Mouse (Mus musculus): ENCODE data around the gene Abcf2.

Abcf2 gene

GRCm38 (mm10) chr5:24605321-24605979, 28.2 kb upstream of the Abcf2 start:
- no peak for TF ChIP-seq GATA4 (IDR thresholded peaks at IDR 0.05; ENCODE audit: insufficient replicate concordance, low read length)

- no peak; the same call in 1 of the 2 replicates for TF ChIP-seq GATA4 (IDR thresholded peaks at IDR 0.05; ENCODE audit: insufficient replicate concordance, low read length)
Observed at GRCm38 (mm10) chr5:24604656-24605100, 27.4 kb upstream of the Abcf2 start.

- no peak; the same call in 1 of the 2 replicates for TF ChIP-seq GATA4 (IDR thresholded peaks at IDR 0.05; ENCODE audit: insufficient replicate concordance, low read length)
Observed at GRCm38 (mm10) chr5:24604080-24604655, 26.9 kb upstream of the Abcf2 start.

GRCm38 (mm10) chr5:24603431-24604010, 26.3 kb upstream of the Abcf2 start:
- TF ChIP-seq GATA4 (IDR thresholded peaks at IDR 0.05; ENCODE audit: insufficient replicate concordance, low read length), result no peak

- no peak for TF ChIP-seq GATA4 (IDR thresholded peaks at IDR 0.05; ENCODE audit: insufficient replicate concordance, low read length)
Observed at GRCm38 (mm10) chr5:24602751-24603343, 25.6 kb upstream of the Abcf2 start.

GRCm38 (mm10) chr5:24601911-24602750, 24.9 kb upstream of the Abcf2 start:
- TF ChIP-seq GATA4 (IDR thresholded peaks at IDR 0.05; ENCODE audit: insufficient replicate concordance, low read length), result peak; percentile 63; the same call in 1 of the 2 replicates

- no peak for TF ChIP-seq GATA4 (IDR thresholded peaks at IDR 0.05; ENCODE audit: insufficient replicate concordance, low read length)
Observed at GRCm38 (mm10) chr5:24601071-24601835, 24.0 kb upstream of the Abcf2 start.

GRCm38 (mm10) chr5:24600236-24600635, 23.0 kb upstream of the Abcf2 start:
- TF ChIP-seq GATA4 (IDR thresholded peaks at IDR 0.05; ENCODE audit: insufficient replicate concordance, low read length), result no peak

- TF ChIP-seq GATA4 (IDR thresholded peaks at IDR 0.05; ENCODE audit: insufficient replicate concordance, low read length), result no peak
Observed at GRCm38 (mm10) chr5:24599137-24599536, 21.9 kb upstream of the Abcf2 start.

GRCm38 (mm10) chr5:24598570-24599006, 21.3 kb upstream of the Abcf2 start:
- no peak for TF ChIP-seq GATA4 (IDR thresholded peaks at IDR 0.05; ENCODE audit: insufficient replicate concordance, low read length)

- no peak for TF ChIP-seq GATA4 (IDR thresholded peaks at IDR 0.05; ENCODE audit: insufficient replicate concordance, low read length)
Observed at GRCm38 (mm10) chr5:24597901-24598569, 20.8 kb upstream of the Abcf2 start.

- no peak for TF ChIP-seq GATA4 (IDR thresholded peaks at IDR 0.05; ENCODE audit: insufficient replicate concordance, low read length)
Observed at GRCm38 (mm10) chr5:24597221-24597728, 20.0 kb upstream of the Abcf2 start.

- no peak for TF ChIP-seq GATA4 (IDR thresholded peaks at IDR 0.05; ENCODE audit: insufficient replicate concordance, low read length)
Observed at GRCm38 (mm10) chr5:24596519-24597171, 19.4 kb upstream of the Abcf2 start.
